ENCODE assay signal across 35 mouse cellular contexts in the genomic region with DNA sequence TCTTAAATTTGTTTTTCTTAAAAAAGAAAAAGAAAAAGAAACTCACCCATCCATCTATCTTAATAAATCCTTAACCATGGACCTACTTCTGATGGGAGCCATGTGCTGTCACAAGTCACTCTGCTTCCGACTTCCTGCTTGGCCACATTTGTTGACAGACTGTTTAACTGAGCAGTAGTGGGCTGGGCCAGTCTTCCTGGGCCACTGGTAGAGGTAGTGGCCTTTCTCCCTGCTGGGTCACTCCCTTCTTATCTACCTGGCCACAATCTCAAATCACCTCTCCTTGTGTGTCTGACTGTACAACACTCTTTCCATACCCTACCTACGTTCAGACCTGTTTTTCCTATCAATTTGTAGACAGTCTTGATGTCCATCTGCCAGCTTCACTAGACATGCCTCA.
"Had no signal": no experiment of that assay in that cellular context is flagged by ENCODE, and none has a peak within 500 bp of the region (broad histone marks: within the 10 kb centered on the region; RNA-seq: fewer than 3 reads in every experiment).

No protein-coding gene starts in this region.

- H3K4me3 ChIP-seq: heart, embryonic 10.5 days; heart, embryonic 12.5 days; heart, embryonic 13.5 days; heart, embryonic 15.5 days; hindbrain, embryonic 10.5 days; hindbrain, embryonic 12.5 days; hindbrain, embryonic 13.5 days; hindbrain, embryonic 15.5 days; intestine, embryonic 15.5 days; kidney, embryonic 15.5 days; layer of hippocampus, adult 2 months had no signal

- H3K9me3 ChIP-seq: heart, embryonic 10.5 days; heart, embryonic 12.5 days; heart, embryonic 13.5 days; heart, embryonic 15.5 days; hindbrain, embryonic 10.5 days; hindbrain, embryonic 12.5 days; hindbrain, embryonic 13.5 days; hindbrain, embryonic 15.5 days; intestine, embryonic 15.5 days; kidney, embryonic 15.5 days had no signal

- H3K27me3 ChIP-seq: heart, embryonic 12.5 days; heart, embryonic 13.5 days; heart, embryonic 15.5 days; hindbrain, embryonic 13.5 days; hindbrain, embryonic 15.5 days; intestine, embryonic 15.5 days; kidney, embryonic 15.5 days had no signal

- H3K27ac ChIP-seq: heart, embryonic 10.5 days; heart, embryonic 13.5 days; heart, embryonic 15.5 days; hindbrain, embryonic 10.5 days; hindbrain, embryonic 12.5 days; hindbrain, embryonic 13.5 days; hindbrain, embryonic 14.5 days; hindbrain, embryonic 15.5 days; hindbrain, postnatal 0 days; intestine, embryonic 15.5 days; kidney, embryonic 15.5 days; kidney, postnatal 0 days; layer of hippocampus, adult 2 months had no signal

- H3K36me3 ChIP-seq: heart, embryonic 10.5 days; heart, embryonic 12.5 days; heart, embryonic 13.5 days; heart, embryonic 15.5 days; hindbrain, embryonic 10.5 days; hindbrain, embryonic 12.5 days; hindbrain, embryonic 13.5 days; hindbrain, embryonic 15.5 days; intestine, embryonic 15.5 days; kidney, embryonic 15.5 days had no signal

- H3K4me2 ChIP-seq: heart, embryonic 11.5 days; heart, embryonic 12.5 days; heart, embryonic 13.5 days; heart, embryonic 15.5 days; hindbrain, embryonic 12.5 days; hindbrain, embryonic 13.5 days; hindbrain, embryonic 14.5 days; hindbrain, embryonic 15.5 days; intestine, embryonic 15.5 days; kidney, embryonic 15.5 days had no signal

- H3K9ac ChIP-seq: heart, embryonic 12.5 days; heart, embryonic 13.5 days; heart, embryonic 15.5 days; hindbrain, embryonic 12.5 days; hindbrain, embryonic 13.5 days; hindbrain, embryonic 14.5 days; hindbrain, embryonic 15.5 days; intestine, embryonic 15.5 days; kidney, embryonic 15.5 days had no signal

- ATAC-seq: hindbrain, embryonic 16.5 days; hindbrain, postnatal 0 days; inflammation-experienced regulatory T-cells, adult 6 months; intestine, embryonic 15.5 days; intestine, embryonic 16.5 days; intestine, postnatal 0 days had no signal

- DNase-seq: heart, postnatal 10 days; heart, postnatal 14 days; heart, postnatal 36 days; heart, postnatal 4 days; kidney, adult 11 months; kidney, adult 18-20 months; kidney, adult 2 months; kidney, adult 8-10 months; kidney, adult 9 months; kidney, postnatal 10 days; kidney, postnatal 14 days; kidney, postnatal 25 days; kidney, postnatal 36 days; kidney, postnatal 4 days; layer of hippocampus, adult 9-11 months; layer of hippocampus, postnatal 36 days had no signal

- H3K4me1 ChIP-seq: heart, embryonic 10.5 days; heart, embryonic 12.5 days; heart, embryonic 13.5 days; heart, embryonic 15.5 days; hindbrain, embryonic 12.5 days; hindbrain, embryonic 15.5 days; intestine, embryonic 15.5 days; kidney, embryonic 15.5 days had no signal
